Mouse (Mus musculus): Measurements from ENCODE around the gene Erp44. TPM values are rescaled to one million over a fixed set of nuclear protein-coding genes. Genes with fewer than 3 reads are reported as not detected.

Gene Erp44
- polyA plus RNA-seq, 1 experiment from 2014 or later, result 52.3 TPM

- Histone ChIP-seq H3K9me3 (ENCODE audit: control insufficient read depth, low read length) (no peaks in the 10 kb centered on the region), H3K27ac (ENCODE audit: low read depth, low read length) (no peak overlapping the region), H3K4me1 (ENCODE audit: control insufficient read depth, insufficient read depth, low read length) (no peaks in the 10 kb centered on the region), H3K27me3 (ENCODE audit: control insufficient read depth, insufficient read depth, low read length) (no peaks in the 10 kb centered on the region), H3K36me3 (ENCODE audit: control insufficient read depth, insufficient read depth, low read length) (no peaks in the 10 kb centered on the region), H3K4me3 (ENCODE audit: low read depth, low read length) (no peak overlapping the region), H3K9ac (replicated peaks; ENCODE audit: low read depth, low read length) (no peak overlapping the region), H3K4me2 (ENCODE audit: low read depth, low read length) (no peak overlapping the region)
- WGBS, result 93% methylated on average over 5 of the region's 5 CpGs
- ATAC-seq (ENCODE audit: low read depth), result no peak
These were observed 126.1 kb downstream of the Erp44 start for GRCm38 (mm10) chr4:48153229-48153628.

- Histone ChIP-seq H3K9me3 (ENCODE audit: control insufficient read depth, low read length) (no peaks in the 10 kb centered on the region), H3K4me1 (ENCODE audit: control insufficient read depth, insufficient read depth, low read length) (no peaks in the 10 kb centered on the region), H3K4me2 (ENCODE audit: low read depth, low read length) (no peak overlapping the region), H3K9ac (replicated peaks; ENCODE audit: low read depth, low read length) (no peak overlapping the region), H3K4me3 (ENCODE audit: low read depth, low read length) (no peak overlapping the region), H3K36me3 (ENCODE audit: control insufficient read depth, insufficient read depth, low read length) (no peaks in the 10 kb centered on the region), H3K27ac (ENCODE audit: low read depth, low read length) (no peak overlapping the region), H3K27me3 (ENCODE audit: control insufficient read depth, insufficient read depth, low read length) (no peaks in the 10 kb centered on the region)
- ATAC-seq (ENCODE audit: low read depth), result no peak
- WGBS, result 95% methylated on average over 2 of the region's 2 CpGs
These were observed 129.9 kb downstream of the Erp44 start for GRCm38 (mm10) chr4:48149492-48149891.

MicroRNAs encoded within 50 kb of the gene (microRNA counts, 519-probe panel; counts per million panel counts)
- not detected for microRNA mmu-miR-1958

Small RNAs within 50 kb of the gene (microRNA-seq; reads per million reads assigned to microRNA genes)
- gene Mir1958, result not detected

Other genes starting within 250 kb of the Erp44 start
- gene Nr4a3, start 234.4 kb downstream of the Erp44 start, polyA plus RNA-seq (2014; fragmentation: Nextera tagmentation; extraction: Ambion mirVana), result 1.9 and 3.0 TPM in 2 replicates
- gene Stx17, start 154.6 kb downstream of the Erp44 start, polyA plus RNA-seq (2014; fragmentation: Nextera tagmentation; extraction: Ambion mirVana), result 23.2 and 31.2 TPM in 2 replicates
- gene Invs, start 202 bp upstream of the Erp44 start, polyA plus RNA-seq (2014; fragmentation: Nextera tagmentation; extraction: Ambion mirVana), result 6.1 and 6.2 TPM in 2 replicates
- 45.7 and 53.2 TPM in 2 replicates for gene Tex10, start 193.9 kb upstream of the Erp44 start, polyA plus RNA-seq (2014; fragmentation: Nextera tagmentation; extraction: Ambion mirVana)